Mouse (Mus musculus) small intestine, adult 2 months (tissue): ENCODE results near the gene Rab31.

Experiments
- CTCF ChIP-seq: fragments of 200-500 bp; IDR thresholded peaks from 2 replicates; pipeline ENCODE4 v1.5.1; 2012; ENCODE audit warnings: low read depth, mild to moderate bottlenecking, control low read depth, inconsistent platforms, low read length, moderate library complexity, mixed read lengths; ENCODE audit not compliant: insufficient replicate concordance, insufficient read length; ENCODE audit errors: extremely low read depth
- POLR2A ChIP-seq: fragments of 200-500 bp; IDR thresholded peaks from 2 replicates; pipeline ENCODE4 v1.6.1; 2012; ENCODE audit warnings: low read depth, mild to moderate bottlenecking, control low read depth, inconsistent platforms, low read length, moderate library complexity

DNA sequence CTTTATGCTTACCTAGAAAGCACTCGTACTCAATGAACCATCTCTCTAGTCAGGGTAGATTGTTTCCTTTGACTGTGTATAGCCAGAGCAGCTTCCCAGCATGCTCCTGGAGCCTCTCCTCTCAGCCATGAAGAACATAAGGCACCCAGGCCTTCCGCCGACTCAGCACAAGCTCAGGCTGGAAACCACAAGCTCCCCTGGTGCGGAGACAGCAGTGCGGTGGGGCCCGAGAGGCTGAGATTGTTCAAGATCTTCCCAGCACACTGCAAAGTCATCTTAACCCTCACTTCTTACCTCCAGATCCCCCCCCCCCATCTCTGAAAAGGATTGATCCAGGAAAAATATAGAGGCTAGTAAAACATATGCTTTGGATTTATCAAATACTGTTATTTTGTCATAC is 122.0 kb downstream of the Rab31 start:
- TF ChIP-seq CTCF (no peak), POLR2A (no peak)
